Mouse (Mus musculus): ENCODE results near the gene Slc12a4.

DNA sequence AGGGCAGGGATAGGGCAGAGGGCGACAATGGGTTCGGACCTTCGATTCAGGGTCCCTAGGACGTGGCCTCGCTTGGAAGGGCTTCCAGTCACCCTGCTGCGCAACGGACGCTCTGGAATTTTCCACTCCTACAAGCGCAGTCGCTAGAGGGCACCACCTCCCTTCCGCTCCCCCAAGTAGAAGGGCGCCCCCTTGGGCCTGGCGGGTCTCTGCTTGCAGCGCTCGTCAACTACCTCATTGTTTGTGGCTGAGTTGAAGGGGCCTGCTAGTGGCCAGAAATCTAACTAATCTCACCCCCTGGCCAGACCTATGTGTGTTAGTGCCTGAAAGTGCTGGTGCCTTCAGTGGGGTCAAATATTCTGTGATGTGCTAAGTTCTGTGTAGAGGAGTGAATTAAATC is 13.4 kb upstream of the Slc12a4 start, which contains the start of gene Dpep3:
- TF ChIP-seq GATA1 (IDR thresholded peaks at IDR 0.05; ENCODE audit: low read length) (no peak), TAL1 (IDR thresholded peaks at IDR 0.05; ENCODE audit: low read length) (no peak)

Measured in erythroblast, embryonic 14.5 days (primary cell).